Mouse (Mus musculus) bone marrow, adult 2 months (tissue): ENCODE measurements around the gene Lrguk.

Source experiments
- CTCF ChIP-seq: fragments of 200-500 bp; IDR thresholded peaks from 2 replicates; pipeline ENCODE4 v1.5.1; 2011; ENCODE audit warnings: low read length, control low read depth; ENCODE audit not compliant: control insufficient read depth, insufficient read depth
- POLR2A ChIP-seq: fragments of 200-500 bp; IDR thresholded peaks from 2 replicates; pipeline ENCODE4 v1.6.1; 2011; ENCODE audit warnings: low read depth, mild to moderate bottlenecking, control low read depth, low read length, borderline replicate concordance; ENCODE audit not compliant: control insufficient read depth

- TF ChIP-seq CTCF: no peak
- TF ChIP-seq POLR2A: no peak
Measured at GRCm38 (mm10) chr6:34028933-34029745, at the start of gene Lrguk.
